Mouse (Mus musculus): ENCODE data around the gene Tas2r140. TPM values are rescaled to one million over a fixed set of nuclear protein-coding genes. Genes with fewer than 3 reads are reported as not detected.

Gene Tas2r140
- not detected in 2 replicates for polyA plus RNA-seq (2014; fragmentation: Nextera tagmentation; extraction: Ambion mirVana)

GRCm38 (mm10) chr6:133055716-133056115 is at the start of gene Tas2r140:
Gene Tas2r140 (minus strand): TSS chr6:133055816.
- Histone ChIP-seq H3K4me2 (ENCODE audit: low read length) (no peak within 1 kb of the TSS), H3K27me3 (ENCODE audit: control insufficient read depth, insufficient read depth, low read length) (no peaks in the 10 kb centered on the region), H3K4me3 (replicated peaks; ENCODE audit: low read depth, low read length) (no peak within 1 kb of the TSS), H3K9me3 (ENCODE audit: control insufficient read depth, low read length) (no peaks in the 10 kb centered on the region), H3K9ac (replicated peaks; ENCODE audit: low read length) (no peak within 1 kb of the TSS), H3K36me3 (ENCODE audit: control insufficient read depth, insufficient read depth, low read length) (no peaks in the 10 kb centered on the region), H3K4me1 (ENCODE audit: control insufficient read depth, insufficient read depth, low read length) (no peaks in the 10 kb centered on the region), H3K27ac (replicated peaks; ENCODE audit: low read depth, low read length) (no peak within 1 kb of the TSS)
- DNase-seq (no peak), ATAC-seq (ENCODE audit: low FRiP score, low TSS enrichment) (no peak)

GRCm38 (mm10) chr6:133104609-133104921 is 48.9 kb upstream of the Tas2r140 start, which contains the start of gene Smim10l1:
Gene Smim10l1 (plus strand): TSS chr6:133104909.
- no peaks in the 10 kb centered on the region for H3K27me3 ChIP-seq (ENCODE audit: control insufficient read depth, insufficient read depth, low read length)
- H3K4me2 ChIP-seq (ENCODE audit: low read length): peak within 1 kb of the TSS; percentile 66
- peaks cover 3% of the 10 kb centered on the region; the same call in 1 of the 2 replicates for H3K4me1 ChIP-seq (ENCODE audit: control insufficient read depth, insufficient read depth, low read length)
- no peak for ATAC-seq (ENCODE audit: low FRiP score, low TSS enrichment)
- peak within 1 kb of the TSS; percentile 99 for H3K27ac ChIP-seq (replicated peaks; ENCODE audit: low read depth, low read length)
- DNase-seq: no peak
- no peaks in the 10 kb centered on the region for H3K9me3 ChIP-seq (ENCODE audit: control insufficient read depth, low read length)
- H3K9ac ChIP-seq (replicated peaks; ENCODE audit: low read length): peak within 1 kb of the TSS; percentile 91
- peak within 1 kb of the TSS; percentile 68 for H3K4me3 ChIP-seq (replicated peaks; ENCODE audit: low read depth, low read length)
- H3K36me3 ChIP-seq (ENCODE audit: control insufficient read depth, insufficient read depth, low read length): no peaks in the 10 kb centered on the region

- no peak for ATAC-seq (ENCODE audit: low FRiP score, low TSS enrichment)
- H3K27ac ChIP-seq (replicated peaks; ENCODE audit: low read depth, low read length): no peak overlapping the region
- no peaks in the 10 kb centered on the region for H3K9me3 ChIP-seq (ENCODE audit: control insufficient read depth, low read length)
- no peaks in the 10 kb centered on the region for H3K27me3 ChIP-seq (ENCODE audit: control insufficient read depth, insufficient read depth, low read length)
- H3K9ac ChIP-seq (replicated peaks; ENCODE audit: low read length): no peak overlapping the region
- no peak overlapping the region for H3K4me2 ChIP-seq (ENCODE audit: low read length)
- H3K36me3 ChIP-seq (ENCODE audit: control insufficient read depth, insufficient read depth, low read length): no peaks in the 10 kb centered on the region
- H3K4me1 ChIP-seq (ENCODE audit: control insufficient read depth, insufficient read depth, low read length): peaks cover 3% of the 10 kb centered on the region; the same call in 1 of the 2 replicates
- no peak for DNase-seq
- no peak overlapping the region for H3K4me3 ChIP-seq (replicated peaks; ENCODE audit: low read depth, low read length)
- 65% methylated on average over 1 of the region's 1 CpGs for WGBS
Observed at GRCm38 (mm10) chr6:133102430-133102829, 46.8 kb upstream of the Tas2r140 start.

- no peak overlapping the region for H3K9ac ChIP-seq (replicated peaks; ENCODE audit: low read length)
- no peak for DNase-seq
- H3K36me3 ChIP-seq (ENCODE audit: control insufficient read depth, insufficient read depth, low read length): no peaks in the 10 kb centered on the region
- H3K27ac ChIP-seq (replicated peaks; ENCODE audit: low read depth, low read length): no peak overlapping the region
- no peaks in the 10 kb centered on the region for H3K27me3 ChIP-seq (ENCODE audit: control insufficient read depth, insufficient read depth, low read length)
- 72% methylated on average over 8 of the region's 8 CpGs for WGBS
- H3K4me3 ChIP-seq (replicated peaks; ENCODE audit: low read depth, low read length): no peak overlapping the region
- no peak overlapping the region for H3K4me2 ChIP-seq (ENCODE audit: low read length)
- ATAC-seq (ENCODE audit: low FRiP score, low TSS enrichment): no peak
- no peaks in the 10 kb centered on the region for H3K9me3 ChIP-seq (ENCODE audit: control insufficient read depth, low read length)
- no peaks in the 10 kb centered on the region for H3K4me1 ChIP-seq (ENCODE audit: control insufficient read depth, insufficient read depth, low read length)
Observed at GRCm38 (mm10) chr6:133092226-133092625, 36.6 kb upstream of the Tas2r140 start.

- Histone ChIP-seq H3K4me2 (ENCODE audit: low read length) (no peak within 1 kb of the TSS), H3K4me3 (replicated peaks; ENCODE audit: low read depth, low read length) (no peak within 1 kb of the TSS), H3K9me3 (ENCODE audit: control insufficient read depth, low read length) (no peaks in the 10 kb centered on the region), H3K27me3 (ENCODE audit: control insufficient read depth, insufficient read depth, low read length) (no peaks in the 10 kb centered on the region), H3K27ac (replicated peaks; ENCODE audit: low read depth, low read length) (no peak within 1 kb of the TSS), H3K9ac (replicated peaks; ENCODE audit: low read length) (no peak within 1 kb of the TSS), H3K36me3 (ENCODE audit: control insufficient read depth, insufficient read depth, low read length) (no peaks in the 10 kb centered on the region), H3K4me1 (ENCODE audit: control insufficient read depth, insufficient read depth, low read length) (no peaks in the 10 kb centered on the region)
- DNase-seq (no peak), ATAC-seq (ENCODE audit: low FRiP score, low TSS enrichment) (no peak)
- 77% methylated on average over 2 of the region's 2 CpGs for WGBS
Observed at GRCm38 (mm10) chr6:133037001-133037400, 18.6 kb downstream of the Tas2r140 start, which contains the start of gene Tas2r103. Gene Tas2r103 (minus strand): TSS chr6:133037101.

Other genes starting within 250 kb of the Tas2r140 start
- gene Tas2r123, start 208.7 kb downstream of the Tas2r140 start, polyA plus RNA-seq (2014; fragmentation: Nextera tagmentation; extraction: Ambion mirVana): not detected in 2 replicates
- not detected in 2 replicates for gene Tas2r116, start 200.4 kb downstream of the Tas2r140 start, polyA plus RNA-seq (2014; fragmentation: Nextera tagmentation; extraction: Ambion mirVana)
- not detected in 2 replicates for gene Tas2r110, start 187.8 kb downstream of the Tas2r140 start, polyA plus RNA-seq (2014; fragmentation: Nextera tagmentation; extraction: Ambion mirVana)
- gene Tas2r113, start 162.8 kb downstream of the Tas2r140 start, polyA plus RNA-seq (2014; fragmentation: Nextera tagmentation; extraction: Ambion mirVana): not detected in 2 replicates
- gene Tas2r125, start 146.2 kb downstream of the Tas2r140 start, polyA plus RNA-seq (2014; fragmentation: Nextera tagmentation; extraction: Ambion mirVana): not detected in 2 replicates
- gene Tas2r129, start 104.7 kb downstream of the Tas2r140 start, polyA plus RNA-seq (2014; fragmentation: Nextera tagmentation; extraction: Ambion mirVana): not detected in 2 replicates
- not detected in 2 replicates for gene Tas2r131, start 97.9 kb downstream of the Tas2r140 start, polyA plus RNA-seq (2014; fragmentation: Nextera tagmentation; extraction: Ambion mirVana)
- not detected in 2 replicates for gene Tas2r109, start 74.9 kb downstream of the Tas2r140 start, polyA plus RNA-seq (2014; fragmentation: Nextera tagmentation; extraction: Ambion mirVana)
- not detected in 2 replicates for gene Tas2r103, start 18.7 kb downstream of the Tas2r140 start, polyA plus RNA-seq (2014; fragmentation: Nextera tagmentation; extraction: Ambion mirVana)
- gene Smim10l1, start 49.1 kb upstream of the Tas2r140 start, polyA plus RNA-seq (2014; fragmentation: Nextera tagmentation; extraction: Ambion mirVana): 111 and 117 TPM in 2 replicates
- gene 5530400C23Rik, start 236.4 kb upstream of the Tas2r140 start, polyA plus RNA-seq (2014; fragmentation: Nextera tagmentation; extraction: Ambion mirVana): not detected in 2 replicates